Mouse (Mus musculus) liver, embryonic 16.5 days (tissue): ENCODE measurements around the gene Pnkp. TPM values are rescaled to one million over a fixed set of nuclear protein-coding genes. Genes with fewer than 3 reads are reported as not detected.

Experiments
- microRNA counts: library from miRNA; unstranded; fragments of <30 nt; microRNA quantifications from one replicate; lab custom pipeline; 2016
- microRNA-seq: library from miRNA; unstranded; fragments of <30 nt; microRNA quantifications from one replicate; pipeline ENCODE4, GENCODE M21; 2016
- polyA plus RNA-seq: library from polyadenylated mRNA; unstranded; fragments of >200 nt; fragmentation: Nextera tagmentation; extraction: Ambion mirVana; gene quantifications from 2 replicates; pipeline ENCODE4 v1.2.1, GENCODE M21; 2015

Pnkp gene
- polyA plus RNA-seq, 1 experiment from 2014 or later: 24.3 TPM

MicroRNA genes within 50 kb of the gene (microRNA counts, 519-probe panel; counts per million panel counts)
- 60.7 counts per million for microRNA mmu-miR-707 (lab: Ali Mortazavi, UCI)

Small RNAs within 50 kb of the gene (microRNA-seq; reads per million reads assigned to microRNA genes)
- gene Mir707: not detected

Other genes starting within 250 kb of the Pnkp start
- 0.25 and 0.77 TPM in 2 replicates for gene Myh14, start 186.3 kb upstream of the Pnkp start, polyA plus RNA-seq
- gene Izumo2, start 148.4 kb upstream of the Pnkp start, polyA plus RNA-seq: not detected in 2 replicates
- gene Vrk3, start 108.7 kb upstream of the Pnkp start, polyA plus RNA-seq: 25.8 and 29.2 TPM in 2 replicates
- 1.1 and 1.2 TPM in 2 replicates for gene Zfp473, start 106.1 kb upstream of the Pnkp start, polyA plus RNA-seq
- 43.4 and 44.7 TPM in 2 replicates for gene Nup62, start 41.1 kb upstream of the Pnkp start, polyA plus RNA-seq
- gene Il4i1, start 40.8 kb upstream of the Pnkp start, polyA plus RNA-seq: 0.34 and 0.76 TPM in 2 replicates
- gene Atf5, start 40.5 kb upstream of the Pnkp start, polyA plus RNA-seq: 7.3 and 9.7 TPM in 2 replicates
- 25.6 and 29.1 TPM in 2 replicates for gene Akt1s1, start 8.1 kb upstream of the Pnkp start, polyA plus RNA-seq
- 32.7 and 33.7 TPM in 2 replicates for gene Tbc1d17, start 8.1 kb upstream of the Pnkp start, polyA plus RNA-seq
- 34.8 and 43.4 TPM in 2 replicates for gene Ptov1, start 12.6 kb downstream of the Pnkp start, polyA plus RNA-seq
- gene Med25, start 35.6 kb downstream of the Pnkp start, polyA plus RNA-seq: 44.7 and 53.0 TPM in 2 replicates
- gene Fuz, start 38.9 kb downstream of the Pnkp start, polyA plus RNA-seq: 5.9 and 6.6 TPM in 2 replicates
- 63.3 and 63.7 TPM in 2 replicates for gene Ap2a1, start 72.4 kb downstream of the Pnkp start, polyA plus RNA-seq
- 0.12 TPM in 1 of 2 replicates, not detected in the other for gene Tsks, start 86.1 kb downstream of the Pnkp start, polyA plus RNA-seq
- 1.8 and 2.1 TPM in 2 replicates for gene Cpt1c, start 117.7 kb downstream of the Pnkp start, polyA plus RNA-seq
- 95.6 and 98.6 TPM in 2 replicates for gene Prmt1, start 129.4 kb downstream of the Pnkp start, polyA plus RNA-seq
- gene Irf3, start 140.5 kb downstream of the Pnkp start, polyA plus RNA-seq: 39.8 and 43.2 TPM in 2 replicates
- 11.0 and 12.2 TPM in 2 replicates for gene Bcl2l12, start 141.6 kb downstream of the Pnkp start, polyA plus RNA-seq
- 9.8 and 9.9 TPM in 2 replicates for gene Scaf1, start 159.2 kb downstream of the Pnkp start, polyA plus RNA-seq
- 20.9 and 23.2 TPM in 2 replicates for gene Rras, start 160.8 kb downstream of the Pnkp start, polyA plus RNA-seq
- gene Prr12, start 195.7 kb downstream of the Pnkp start, polyA plus RNA-seq: 1.9 and 2.0 TPM in 2 replicates
- 23.4 and 23.8 TPM in 2 replicates for gene Nosip, start 205.3 kb downstream of the Pnkp start, polyA plus RNA-seq
- 9.7 and 10.5 TPM in 2 replicates for gene Prrg2, start 205.5 kb downstream of the Pnkp start, polyA plus RNA-seq
- gene Rcn3, start 235.1 kb downstream of the Pnkp start, polyA plus RNA-seq: 20.1 and 22.7 TPM in 2 replicates
- gene Fcgrt, start 246.7 kb downstream of the Pnkp start, polyA plus RNA-seq: 50.6 and 56.1 TPM in 2 replicates